18 mouse cellular contexts compared by ENCODE assay signal in the genomic region with DNA sequence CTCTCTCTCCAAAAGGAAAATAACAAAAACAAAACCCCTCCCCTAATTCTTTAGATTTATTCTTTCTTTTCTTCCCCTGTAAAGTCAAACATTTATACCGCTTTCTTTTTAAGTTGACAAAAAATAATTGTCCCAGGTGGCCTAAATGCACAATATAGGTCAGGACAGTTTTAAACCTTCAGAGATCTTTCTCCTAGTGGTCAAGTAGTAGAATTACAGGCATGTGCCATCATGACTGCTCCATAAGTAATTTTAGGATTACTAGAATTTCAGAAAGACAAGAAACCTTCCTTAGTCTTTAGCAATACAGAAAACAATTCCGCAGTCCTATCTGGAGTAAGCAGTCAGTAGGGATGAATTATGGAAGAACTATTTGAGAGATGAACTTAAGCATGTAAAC. TPM values are rescaled to one million over a fixed set of nuclear protein-coding genes. Genes with fewer than 3 reads are reported as not detected.
DNase-seq lines count a peak whose midpoint lies in the region; ATAC-seq and TF ChIP-seq lines count a peak whose summit lies in the region.
"Had no signal": no experiment of that assay in that cellular context is flagged by ENCODE, and none has a peak within 500 bp of the region (broad histone marks: within the 10 kb centered on the region; RNA-seq: fewer than 3 reads in every experiment).

No protein-coding gene starts in this region.

- DNase-seq in kidney, postnatal 0 days (ENCODE audit: low spot score): peak; percentile 36
- no peak for DNase-seq in kidney, postnatal 4 days
- DNase-seq in 416B (ENCODE audit: low read depth): peak; percentile 21
- no peak for DNase-seq in c-Kit-positive CD71-positive TER-119-positive erythroid progenitor cells, embryonic 14.5 days (ENCODE audit: low spot score)
- no peak for DNase-seq in frontal cortex, postnatal 25 days (ENCODE audit: low spot score in 2 of 2)
- DNase-seq in heart, adult 18-20 months: no peak
- DNase-seq: cerebellum, adult 9-10 months; gastrocnemius, postnatal 25 days; lung, adult 18-20 months had no signal

- 96% methylated on average over 2 of the region's 2 CpGs for WGBS in kidney, postnatal 0 days

- H3K4me2 ChIP-seq in kidney, postnatal 0 days (ENCODE audit: low read length): no peak overlapping the region
- H3K4me2 ChIP-seq: embryonic facial prominence, embryonic 12.5 days; forebrain, embryonic 13.5 days; heart, embryonic 15.5 days; hindbrain, embryonic 15.5 days; neural tube, embryonic 12.5 days had no signal

- ATAC-seq in kidney, postnatal 0 days (replicated peaks; ENCODE audit: low FRiP score, low read depth): no peak
- ATAC-seq in megakaryocyte progenitor cell, adult 5-6 weeks (replicated peaks; ENCODE audit: poor library complexity): peak; percentile 49; the same call in 1 of the 2 replicates
- ATAC-seq: forebrain, embryonic 13.5 days had no signal

- H3K9ac ChIP-seq in kidney, postnatal 0 days (ENCODE audit: low read depth, low read length): no peak overlapping the region
- H3K9ac ChIP-seq: embryonic facial prominence, embryonic 12.5 days; forebrain, embryonic 13.5 days; heart, embryonic 15.5 days; hindbrain, embryonic 15.5 days; neural tube, embryonic 12.5 days had no signal

- H3K27ac ChIP-seq in kidney, postnatal 0 days: no peak overlapping the region
- H3K27ac ChIP-seq: embryonic facial prominence, embryonic 12.5 days; forebrain, embryonic 13.5 days; heart, embryonic 15.5 days; hindbrain, embryonic 15.5 days; limb, embryonic 10.5 days; midbrain, embryonic 10.5 days; neural tube, embryonic 12.5 days had no signal

- H3K36me3 ChIP-seq in kidney, postnatal 0 days (ENCODE audit: insufficient read depth, low read length): peaks cover 33% of the 10 kb centered on the region
- H3K36me3 ChIP-seq in E14TG2a.4 (ENCODE audit: insufficient read depth, low read length): peaks cover 63% of the 10 kb centered on the region

- H3K4me3 ChIP-seq in kidney, postnatal 0 days (replicated peaks; ENCODE audit: low read depth, low read length): no peak overlapping the region
- no peak overlapping the region for H3K4me3 ChIP-seq in E14TG2a.4 (replicated peaks; ENCODE audit: low read length)
- H3K4me3 ChIP-seq: embryonic facial prominence, embryonic 12.5 days; forebrain, embryonic 13.5 days; heart, embryonic 15.5 days; hindbrain, embryonic 15.5 days; limb, embryonic 10.5 days; midbrain, embryonic 10.5 days; neural tube, embryonic 12.5 days had no signal

- H3K27me3 ChIP-seq in kidney, postnatal 0 days (ENCODE audit: insufficient read depth, low read length): no peaks in the 10 kb centered on the region
- no peaks in the 10 kb centered on the region for H3K27me3 ChIP-seq in E14TG2a.4 (ENCODE audit: insufficient read depth, low read length)
- H3K27me3 ChIP-seq: embryonic facial prominence, embryonic 12.5 days; forebrain, embryonic 13.5 days; heart, embryonic 15.5 days; hindbrain, embryonic 15.5 days; neural tube, embryonic 12.5 days had no signal

- H3K9me3 ChIP-seq in kidney, postnatal 0 days (replicated peaks; ENCODE audit: low read length): no peaks in the 10 kb centered on the region
- H3K9me3 ChIP-seq in E14TG2a.4 (ENCODE audit: low read length): no peaks in the 10 kb centered on the region
- H3K9me3 ChIP-seq: embryonic facial prominence, embryonic 12.5 days; forebrain, embryonic 13.5 days; heart, embryonic 15.5 days; hindbrain, embryonic 15.5 days; limb, embryonic 10.5 days; midbrain, embryonic 10.5 days; neural tube, embryonic 12.5 days had no signal

- peaks cover 9% of the 10 kb centered on the region for H3K4me1 ChIP-seq in kidney, postnatal 0 days (replicated peaks; ENCODE audit: insufficient read depth, low read length)
- peaks cover 17% of the 10 kb centered on the region for H3K4me1 ChIP-seq in E14TG2a.4 (replicated peaks; ENCODE audit: low read depth, low read length)

- TF ChIP-seq CTCF in kidney, postnatal 0 days (IDR thresholded peaks at IDR 0.05; ENCODE audit: low read depth): peak; percentile 54; the same call in 1 of the 2 replicates
- TF ChIP-seq CTCF in E14TG2a.4 (conservative IDR thresholded peaks at IDR 0.05; ENCODE audit: low read length): peak; percentile 82

RNA-seq across cellular contexts. Expression of gene Mmadhc, which starts 5.8 kb away (rescaled TPM):
- polyA plus RNA-seq in kidney, postnatal 0 days (2015; fragmentation: Nextera tagmentation; extraction: Ambion mirVana): 158 and 167 TPM in 2 replicates
- 97.9 and 108 TPM in 2 replicates for total RNA-seq in megakaryocyte progenitor cell, adult 5-6 weeks (2015)
- 72.5 and 87.2 TPM in 2 replicates for total RNA-seq in megakaryocyte progenitor cell, adult 5-6 weeks (2017)
- 100 to 1,000 TPM; 159 to 180 TPM for total RNA-seq in heart, adult 18-20 months (2021)

Comparison
In these comparisons a context has a peak if more than half of its experiments do, and no peak if none do; other contexts are left out.
1. DNase-seq: peak in kidney, postnatal 0 days (single experiment) and 416B (single experiment); none in kidney, postnatal 4 days (0 of 2), c-Kit-positive CD71-positive TER-119-positive erythroid progenitor cells, embryonic 14.5 days (single experiment), frontal cortex, postnatal 25 days (0 of 2) and heart, adult 18-20 months (0 of 2).